Mouse (Mus musculus): Measurements from ENCODE around the gene Stra8. TPM values are rescaled to one million over a fixed set of nuclear protein-coding genes. Genes with fewer than 3 reads are reported as not detected.

Stra8 gene
- polyA plus RNA-seq, 1 experiment from 2014 or later, result not detected

DNA sequence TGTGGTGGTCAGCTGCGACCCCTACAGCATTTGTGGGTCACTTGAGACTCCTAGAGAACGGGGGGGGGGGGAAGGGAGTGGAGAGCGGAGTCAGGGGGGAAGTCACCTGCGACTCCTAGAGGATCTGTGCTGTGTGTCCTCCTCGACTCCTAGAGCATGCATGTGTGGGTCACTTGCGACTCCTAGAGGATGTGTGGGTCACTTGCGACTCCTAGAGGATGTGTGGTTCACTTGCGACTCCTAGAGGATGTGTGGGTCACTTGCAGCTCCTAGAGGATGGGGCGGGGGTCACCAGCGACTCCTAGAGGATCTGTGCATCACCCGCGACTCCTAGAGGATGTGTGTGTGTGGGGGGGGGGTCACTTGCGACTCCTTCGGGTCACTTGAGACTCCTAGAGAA lies 2.0 kb downstream of the Stra8 start:
- 45% methylated on average over 13 of the region's 14 CpGs for WGBS (ENCODE audit: insufficient replicate concordance)
- no peak overlapping the region for H3K9ac ChIP-seq (ENCODE audit: low read depth, low read length)
- H3K27ac ChIP-seq (ENCODE audit: low read length), result no peak overlapping the region
- no peak overlapping the region for H3K4me2 ChIP-seq (ENCODE audit: low read depth, low read length)
- H3K4me1 ChIP-seq (ENCODE audit: control insufficient read depth, low read depth, low read length), result peaks cover 3% of the 10 kb centered on the region; the same call in 1 of the 2 replicates
- no peaks in the 10 kb centered on the region for H3K36me3 ChIP-seq (ENCODE audit: control insufficient read depth, insufficient read depth)
- H3K4me3 ChIP-seq (ENCODE audit: low read depth, low read length), result no peak overlapping the region
- H3K27me3 ChIP-seq (ENCODE audit: control insufficient read depth, insufficient read depth, low read depth, low read length), result no peaks in the 10 kb centered on the region
- H3K9me3 ChIP-seq (replicated peaks; ENCODE audit: control insufficient read depth, low read length), result no peaks in the 10 kb centered on the region
- peak; percentile 76 for ATAC-seq (ENCODE audit: low read depth)

DNA sequence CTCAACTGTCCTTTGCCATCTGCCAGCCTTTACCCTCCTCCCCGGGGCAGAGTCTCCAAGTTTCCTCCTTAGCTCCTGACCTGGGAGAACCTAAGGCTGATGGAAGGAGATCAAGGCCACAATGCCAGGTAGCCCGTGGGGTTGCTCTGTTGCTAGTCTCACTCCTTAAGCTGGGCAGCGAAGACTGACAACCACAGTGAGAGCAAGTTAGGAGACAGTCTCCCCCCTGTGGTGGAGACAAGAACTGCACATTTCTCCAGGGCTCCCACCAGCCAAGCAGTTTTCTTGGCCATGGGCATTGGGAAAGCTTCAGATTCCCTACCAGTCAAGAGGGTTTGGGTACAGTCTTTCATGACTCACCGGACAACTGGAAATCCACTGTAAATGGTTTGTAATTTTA lies 7.2 kb downstream of the Stra8 start:
- 0 out of 2 replicates have a peak, but pooled peaks have one; percentile 27 for ATAC-seq (ENCODE audit: low read depth)
- Histone ChIP-seq H3K27me3 (ENCODE audit: control insufficient read depth, insufficient read depth, low read depth, low read length) (no peaks in the 10 kb centered on the region), H3K27ac (ENCODE audit: low read length) (no peak overlapping the region), H3K9ac (ENCODE audit: low read depth, low read length) (no peak overlapping the region), H3K36me3 (ENCODE audit: control insufficient read depth, insufficient read depth) (no peaks in the 10 kb centered on the region), H3K9me3 (replicated peaks; ENCODE audit: control insufficient read depth, low read length) (no peaks in the 10 kb centered on the region), H3K4me1 (ENCODE audit: control insufficient read depth, low read depth, low read length) (no peaks in the 10 kb centered on the region), H3K4me2 (ENCODE audit: low read depth, low read length) (no peak overlapping the region), H3K4me3 (ENCODE audit: low read depth, low read length) (no peak overlapping the region)
- 32% methylated on average over 4 of the region's 4 CpGs for WGBS (ENCODE audit: insufficient replicate concordance)

DNA sequence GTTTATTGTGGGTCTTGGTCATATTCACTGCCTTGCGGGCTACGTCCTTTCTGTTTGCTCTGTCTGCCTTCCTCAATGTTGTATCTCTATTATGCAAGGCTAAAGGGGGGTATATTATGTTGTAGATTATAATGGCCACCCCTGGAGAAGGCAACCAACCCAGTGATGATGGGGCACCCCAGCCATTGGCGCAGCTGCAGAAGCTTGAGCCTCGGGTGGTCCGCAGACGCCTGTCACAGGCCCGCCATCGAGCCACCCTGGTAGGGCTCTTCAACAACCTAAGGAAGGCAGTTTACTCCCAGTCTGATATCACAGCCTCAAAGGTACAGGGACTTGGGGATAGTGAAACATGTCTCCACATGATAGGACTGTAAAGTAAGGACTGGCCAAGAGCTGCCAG lies 7.6 kb downstream of the Stra8 start:
- no peak overlapping the region for H3K4me2 ChIP-seq (ENCODE audit: low read depth, low read length)
- no peaks in the 10 kb centered on the region for H3K27me3 ChIP-seq (ENCODE audit: control insufficient read depth, insufficient read depth, low read depth, low read length)
- H3K4me1 ChIP-seq (ENCODE audit: control insufficient read depth, low read depth, low read length), result no peaks in the 10 kb centered on the region
- no peak overlapping the region for H3K27ac ChIP-seq (ENCODE audit: low read length)
- ATAC-seq (ENCODE audit: low read depth), result no peak
- H3K4me3 ChIP-seq (ENCODE audit: low read depth, low read length), result no peak overlapping the region
- no peaks in the 10 kb centered on the region for H3K36me3 ChIP-seq (ENCODE audit: control insufficient read depth, insufficient read depth)
- no peak overlapping the region for H3K9ac ChIP-seq (ENCODE audit: low read depth, low read length)
- H3K9me3 ChIP-seq (replicated peaks; ENCODE audit: control insufficient read depth, low read length), result no peaks in the 10 kb centered on the region
- 81% methylated on average over 8 of the region's 8 CpGs for whole genome bisulfite sequencing (ENCODE audit: insufficient replicate concordance)

DNA sequence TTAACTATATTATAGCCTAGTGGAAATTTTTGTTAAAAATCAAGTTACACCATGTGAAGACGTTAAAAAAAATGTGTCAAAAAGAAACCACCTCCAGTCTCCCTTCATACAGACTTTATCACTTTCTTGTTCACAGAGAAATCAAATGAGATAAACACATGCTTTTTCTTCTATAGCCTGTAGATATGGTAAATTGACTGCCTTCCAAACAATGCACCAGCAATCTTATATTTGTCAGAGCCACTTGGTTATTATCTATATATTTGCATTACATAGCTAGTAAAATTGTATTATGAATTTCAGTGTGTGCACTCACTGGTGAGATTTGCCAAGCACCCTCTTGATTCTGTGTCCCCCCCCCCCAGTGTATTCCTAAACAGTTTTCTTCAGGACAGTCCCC lies 12.7 kb downstream of the Stra8 start:
- no peak for ATAC-seq (ENCODE audit: low read depth)
- Histone ChIP-seq H3K27me3 (ENCODE audit: control insufficient read depth, insufficient read depth, low read depth, low read length) (no peaks in the 10 kb centered on the region), H3K27ac (ENCODE audit: low read length) (no peak overlapping the region), H3K4me3 (ENCODE audit: low read depth, low read length) (no peak overlapping the region), H3K4me2 (ENCODE audit: low read depth, low read length) (no peak overlapping the region), H3K36me3 (ENCODE audit: control insufficient read depth, insufficient read depth) (no peaks in the 10 kb centered on the region), H3K9ac (ENCODE audit: low read depth, low read length) (no peak overlapping the region), H3K4me1 (ENCODE audit: control insufficient read depth, low read depth, low read length) (no peaks in the 10 kb centered on the region), H3K9me3 (replicated peaks; ENCODE audit: control insufficient read depth, low read length) (no peaks in the 10 kb centered on the region)
- 53% methylated on average over 1 of the region's 1 CpGs for WGBS (ENCODE audit: insufficient replicate concordance)

DNA sequence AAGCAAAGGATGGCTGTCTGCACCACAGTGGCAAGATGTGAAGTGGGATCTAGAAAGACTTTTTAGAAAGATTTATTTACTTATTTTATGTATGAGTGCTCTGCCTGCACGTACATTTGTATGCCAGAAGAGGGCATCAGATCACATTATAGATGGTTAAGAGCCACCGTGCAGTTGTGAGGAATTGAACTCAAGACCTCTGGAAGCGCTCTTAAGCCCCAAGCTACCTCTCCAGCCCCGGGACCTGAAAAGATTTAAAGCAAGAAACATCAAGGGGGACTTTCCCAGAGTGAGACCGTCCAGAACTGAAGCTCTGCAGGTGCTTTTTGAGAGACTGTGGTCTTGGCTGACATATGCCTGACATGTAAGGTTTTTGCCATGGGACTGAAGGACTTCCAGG lies 16.8 kb downstream of the Stra8 start:
- no peak overlapping the region for H3K4me2 ChIP-seq (ENCODE audit: low read depth, low read length)
- no peaks in the 10 kb centered on the region for H3K9me3 ChIP-seq (replicated peaks; ENCODE audit: control insufficient read depth, low read length)
- H3K27me3 ChIP-seq (ENCODE audit: control insufficient read depth, insufficient read depth, low read depth, low read length), result no peaks in the 10 kb centered on the region
- H3K27ac ChIP-seq (ENCODE audit: low read length), result no peak overlapping the region
- no peak for ATAC-seq (ENCODE audit: low read depth)
- 51% methylated on average over 5 of the region's 5 CpGs for WGBS (ENCODE audit: insufficient replicate concordance)
- H3K36me3 ChIP-seq (ENCODE audit: control insufficient read depth, insufficient read depth), result no peaks in the 10 kb centered on the region
- H3K9ac ChIP-seq (ENCODE audit: low read depth, low read length), result no peak overlapping the region
- no peak overlapping the region for H3K4me3 ChIP-seq (ENCODE audit: low read depth, low read length)
- H3K4me1 ChIP-seq (ENCODE audit: control insufficient read depth, low read depth, low read length), result no peaks in the 10 kb centered on the region; the same call in 1 of the 2 replicates

DNA sequence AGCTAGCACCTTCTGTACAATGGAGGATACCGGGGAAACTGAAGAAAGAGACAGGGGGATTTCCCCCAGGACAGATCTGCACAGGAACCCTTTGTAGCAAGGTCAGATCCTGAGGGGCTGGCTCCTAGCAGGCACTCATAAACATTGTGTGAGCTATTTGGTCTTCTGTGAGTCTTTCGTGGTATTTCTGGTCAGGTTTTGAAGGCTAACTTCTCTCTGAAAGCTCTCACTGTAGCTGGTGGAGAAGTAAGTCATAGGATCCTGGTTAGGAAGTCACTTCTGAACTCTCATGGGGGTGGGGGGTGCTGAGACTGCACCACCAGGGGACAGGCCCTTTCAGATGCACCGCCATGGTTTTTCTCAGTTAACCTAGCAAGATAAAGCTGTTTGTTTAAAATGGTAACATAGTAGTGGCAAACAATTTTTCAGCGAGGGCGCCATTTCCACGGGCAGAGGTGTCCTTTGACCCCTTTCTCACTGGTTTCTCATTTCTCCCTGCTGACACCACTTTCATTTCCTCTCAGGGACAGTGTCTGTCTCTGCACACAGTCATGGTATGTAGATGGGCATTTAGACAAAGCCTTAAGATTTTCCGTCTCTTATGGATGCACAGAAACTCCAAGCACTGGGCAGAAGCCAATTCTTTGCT lies 18.4 kb downstream of the Stra8 start:
- Histone ChIP-seq H3K4me2 (ENCODE audit: low read depth, low read length) (no peak overlapping the region), H3K36me3 (ENCODE audit: control insufficient read depth, insufficient read depth) (no peaks in the 10 kb centered on the region), H3K9ac (ENCODE audit: low read depth, low read length) (no peak overlapping the region), H3K4me1 (ENCODE audit: control insufficient read depth, low read depth, low read length) (no peaks in the 10 kb centered on the region; the same call in 1 of the 2 replicates), H3K9me3 (replicated peaks; ENCODE audit: control insufficient read depth, low read length) (no peaks in the 10 kb centered on the region), H3K27ac (ENCODE audit: low read length) (peak overlapping the region; percentile 29; the same call in 1 of the 2 replicates), H3K27me3 (ENCODE audit: control insufficient read depth, insufficient read depth, low read depth, low read length) (no peaks in the 10 kb centered on the region), H3K4me3 (ENCODE audit: low read depth, low read length) (no peak overlapping the region)
- ATAC-seq (ENCODE audit: low read depth), result no peak
- WGBS (ENCODE audit: insufficient replicate concordance), result 47% methylated on average over 7 of the region's 7 CpGs

DNA sequence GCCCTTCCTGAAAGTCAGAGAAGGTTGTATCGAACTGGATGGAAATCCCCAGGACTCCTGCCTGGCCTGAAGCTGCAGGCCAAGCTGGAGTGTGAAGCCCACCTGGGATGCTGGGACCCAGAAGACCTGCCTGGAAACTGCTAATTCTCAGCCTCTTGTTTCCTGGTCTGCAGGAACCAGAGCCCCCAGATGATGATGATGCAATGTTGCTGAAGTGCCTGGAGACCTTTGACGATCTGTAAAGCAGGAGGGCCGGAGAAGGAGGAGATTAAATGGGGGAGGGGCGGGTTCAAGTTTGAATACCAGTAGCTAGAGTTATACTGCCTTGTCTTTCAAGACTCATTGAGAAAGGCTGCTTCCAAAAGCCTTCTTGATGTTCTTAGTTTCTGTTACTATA lies 19.0 kb downstream of the Stra8 start:
- Histone ChIP-seq H3K27me3 (ENCODE audit: control insufficient read depth, insufficient read depth, low read depth, low read length) (no peaks in the 10 kb centered on the region), H3K9me3 (replicated peaks; ENCODE audit: control insufficient read depth, low read length) (no peaks in the 10 kb centered on the region), H3K4me2 (ENCODE audit: low read depth, low read length) (no peak overlapping the region), H3K4me1 (ENCODE audit: control insufficient read depth, low read depth, low read length) (no peaks in the 10 kb centered on the region; the same call in 1 of the 2 replicates), H3K4me3 (ENCODE audit: low read depth, low read length) (no peak overlapping the region), H3K27ac (ENCODE audit: low read length) (no peak overlapping the region), H3K9ac (ENCODE audit: low read depth, low read length) (no peak overlapping the region), H3K36me3 (ENCODE audit: control insufficient read depth, insufficient read depth) (no peaks in the 10 kb centered on the region)
- WGBS (ENCODE audit: insufficient replicate concordance), result 26% methylated on average over 4 of the region's 4 CpGs
- no peak for ATAC-seq (ENCODE audit: low read depth)

DNA sequence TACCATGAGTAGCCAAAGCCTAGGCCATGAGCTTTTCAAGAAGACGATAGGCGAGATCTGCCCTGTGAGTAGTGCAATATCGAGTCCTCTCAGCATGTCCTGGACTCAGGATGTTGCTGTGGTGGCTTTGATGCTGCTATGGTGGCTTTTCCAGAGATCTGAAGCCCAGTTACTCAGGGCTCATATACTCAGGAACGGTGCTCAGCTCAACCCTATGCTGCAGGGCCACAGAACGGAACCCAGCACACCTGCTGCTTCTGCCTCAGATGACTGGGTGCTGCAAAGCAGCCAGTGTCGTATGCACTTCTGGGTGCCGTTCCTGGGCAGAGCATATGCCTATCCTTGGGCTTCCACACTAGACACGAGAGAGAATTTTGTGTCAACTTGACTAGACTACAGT lies 19.5 kb downstream of the Stra8 start:
- ATAC-seq (ENCODE audit: low read depth), result no peak
- H3K27ac ChIP-seq (ENCODE audit: low read length), result no peak overlapping the region
- H3K27me3 ChIP-seq (ENCODE audit: control insufficient read depth, insufficient read depth, low read depth, low read length), result no peaks in the 10 kb centered on the region
- H3K36me3 ChIP-seq (ENCODE audit: control insufficient read depth, insufficient read depth), result no peaks in the 10 kb centered on the region
- no peak overlapping the region for H3K4me3 ChIP-seq (ENCODE audit: low read depth, low read length)
- no peak overlapping the region for H3K4me2 ChIP-seq (ENCODE audit: low read depth, low read length)
- 66% methylated on average over 8 of the region's 8 CpGs for WGBS (ENCODE audit: insufficient replicate concordance)
- no peaks in the 10 kb centered on the region; the same call in 1 of the 2 replicates for H3K4me1 ChIP-seq (ENCODE audit: control insufficient read depth, low read depth, low read length)
- H3K9me3 ChIP-seq (replicated peaks; ENCODE audit: control insufficient read depth, low read length), result no peaks in the 10 kb centered on the region
- no peak overlapping the region for H3K9ac ChIP-seq (ENCODE audit: low read depth, low read length)

DNA sequence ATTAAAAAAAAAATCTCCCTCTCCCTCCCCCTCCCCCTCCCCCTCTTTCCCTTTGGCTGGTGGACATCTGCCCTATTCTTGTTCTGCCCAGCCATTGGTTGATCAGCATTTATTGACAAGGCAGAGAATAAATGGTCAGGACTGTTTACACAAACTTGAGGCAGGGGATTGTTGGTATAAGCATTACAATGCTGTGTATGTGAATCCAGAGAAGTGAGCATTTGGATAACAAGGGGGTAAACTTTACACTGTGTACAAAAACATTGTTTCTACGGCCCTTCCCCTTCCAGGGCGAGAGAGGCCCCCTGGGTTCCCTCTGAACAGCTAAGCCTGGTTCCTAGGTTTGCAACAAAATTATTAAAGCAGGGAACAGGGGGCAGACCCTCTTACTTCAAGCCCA lies 21.5 kb downstream of the Stra8 start:
- no peaks in the 10 kb centered on the region; the same call in 1 of the 2 replicates for H3K4me1 ChIP-seq (ENCODE audit: control insufficient read depth, low read depth, low read length)
- H3K9me3 ChIP-seq (replicated peaks; ENCODE audit: control insufficient read depth, low read length), result no peaks in the 10 kb centered on the region
- H3K9ac ChIP-seq (ENCODE audit: low read depth, low read length), result no peak overlapping the region
- H3K4me3 ChIP-seq (ENCODE audit: low read depth, low read length), result no peak overlapping the region
- no peak for ATAC-seq (ENCODE audit: low read depth)
- H3K27ac ChIP-seq (ENCODE audit: low read length), result no peak overlapping the region
- no peak overlapping the region for H3K4me2 ChIP-seq (ENCODE audit: low read depth, low read length)
- WGBS (ENCODE audit: insufficient replicate concordance), result 46% methylated on average over 2 of the region's 2 CpGs
- no peaks in the 10 kb centered on the region for H3K27me3 ChIP-seq (ENCODE audit: control insufficient read depth, insufficient read depth, low read depth, low read length)
- no peaks in the 10 kb centered on the region for H3K36me3 ChIP-seq (ENCODE audit: control insufficient read depth, insufficient read depth)
